Mouse (Mus musculus) regulatory T cell (primary cell): ENCODE results near the gene Dusp11.
"Not testable (repeated sequence)": the region's sequence is repeated elsewhere in the genome, so short reads cannot be mapped to it uniquely, and the experiment has no call there.

Experiments used
- in situ Hi-C: fragments of 300-600 bp; cut with MboI, MseI; formaldehyde crosslinking; loops from one replicate; pipeline ENCODE4 v1.15.1; 2025; ENCODE audit warnings: high pct_unique_total_duplicates

Dusp11 gene

DNA sequence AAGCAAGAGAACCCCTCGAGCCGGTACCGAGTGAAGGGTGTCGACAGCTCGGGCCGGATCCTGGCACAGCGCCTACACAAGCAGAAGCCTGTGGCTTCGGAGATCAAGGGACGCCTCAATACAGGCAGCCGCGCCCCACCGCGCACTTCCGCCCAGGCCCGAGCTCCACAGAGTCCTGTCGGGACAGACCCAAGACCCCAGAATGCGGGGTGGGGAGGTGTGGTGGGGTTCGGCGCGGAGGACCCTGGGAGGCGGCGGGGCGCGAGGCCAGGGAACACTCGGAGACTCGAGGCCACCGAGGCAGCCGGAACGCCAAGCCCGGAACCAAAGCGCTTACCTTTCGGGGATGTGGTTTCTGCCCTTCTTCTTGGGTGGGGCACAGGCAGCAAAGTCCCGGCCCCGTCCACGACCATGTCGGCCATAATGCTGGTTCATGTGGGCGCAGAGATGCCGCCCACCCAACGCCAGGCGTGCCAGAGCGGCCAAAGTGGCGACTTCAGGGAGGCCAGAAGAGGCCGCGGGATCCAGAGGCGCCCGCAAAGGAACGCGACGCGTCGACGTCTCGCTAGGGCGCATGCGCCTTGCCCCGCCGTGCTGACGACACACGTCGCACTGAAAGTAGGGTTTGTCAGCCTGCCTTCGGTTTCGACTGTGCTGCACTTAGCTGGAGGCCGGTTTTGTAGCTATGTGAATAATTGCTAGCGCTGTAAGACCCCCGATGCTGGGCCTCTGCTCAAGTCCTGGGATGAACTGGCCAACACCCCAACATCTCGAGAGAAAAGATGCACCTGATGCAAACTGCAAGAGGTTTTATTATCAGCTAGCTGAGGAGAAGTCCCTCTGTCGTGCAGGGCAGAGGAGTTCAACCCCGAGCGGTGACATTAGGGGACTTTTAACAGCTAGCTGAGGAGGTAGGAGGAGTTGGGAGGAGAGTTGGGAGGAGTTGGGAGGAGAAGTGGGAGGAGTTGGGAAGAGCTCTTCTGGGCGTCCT lies at the start of gene Dusp11:
Dusp11 (minus strand) TSS at position 567 of the 991 bp plus-strand sequence.
- in situ Hi-C loops: no loop called here

DNA sequence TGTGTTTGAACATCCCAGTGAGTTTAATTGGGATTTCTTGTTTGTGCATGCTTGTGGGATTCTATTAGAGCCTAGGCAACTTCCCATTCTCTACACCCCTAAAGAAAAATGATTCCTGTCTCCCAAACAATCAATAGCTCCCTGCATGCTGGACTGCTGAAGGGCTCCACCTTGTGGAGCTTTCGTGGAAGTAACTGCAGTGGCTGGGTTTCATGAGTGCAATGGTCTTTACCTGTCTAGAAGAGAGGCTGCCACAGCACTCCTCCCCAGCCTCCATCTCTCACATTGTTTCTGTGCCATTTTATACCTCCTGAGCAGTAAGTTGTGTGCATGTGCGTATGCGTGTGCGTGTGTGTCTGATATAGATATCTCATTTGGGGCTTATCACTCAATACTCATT lies 48.5 kb upstream of the Dusp11 start:
- in situ Hi-C loops: loop anchor here (5.0 kb wide), 1 partner anchor 73 kb away; no protein-coding TSS in a partner anchor

DNA sequence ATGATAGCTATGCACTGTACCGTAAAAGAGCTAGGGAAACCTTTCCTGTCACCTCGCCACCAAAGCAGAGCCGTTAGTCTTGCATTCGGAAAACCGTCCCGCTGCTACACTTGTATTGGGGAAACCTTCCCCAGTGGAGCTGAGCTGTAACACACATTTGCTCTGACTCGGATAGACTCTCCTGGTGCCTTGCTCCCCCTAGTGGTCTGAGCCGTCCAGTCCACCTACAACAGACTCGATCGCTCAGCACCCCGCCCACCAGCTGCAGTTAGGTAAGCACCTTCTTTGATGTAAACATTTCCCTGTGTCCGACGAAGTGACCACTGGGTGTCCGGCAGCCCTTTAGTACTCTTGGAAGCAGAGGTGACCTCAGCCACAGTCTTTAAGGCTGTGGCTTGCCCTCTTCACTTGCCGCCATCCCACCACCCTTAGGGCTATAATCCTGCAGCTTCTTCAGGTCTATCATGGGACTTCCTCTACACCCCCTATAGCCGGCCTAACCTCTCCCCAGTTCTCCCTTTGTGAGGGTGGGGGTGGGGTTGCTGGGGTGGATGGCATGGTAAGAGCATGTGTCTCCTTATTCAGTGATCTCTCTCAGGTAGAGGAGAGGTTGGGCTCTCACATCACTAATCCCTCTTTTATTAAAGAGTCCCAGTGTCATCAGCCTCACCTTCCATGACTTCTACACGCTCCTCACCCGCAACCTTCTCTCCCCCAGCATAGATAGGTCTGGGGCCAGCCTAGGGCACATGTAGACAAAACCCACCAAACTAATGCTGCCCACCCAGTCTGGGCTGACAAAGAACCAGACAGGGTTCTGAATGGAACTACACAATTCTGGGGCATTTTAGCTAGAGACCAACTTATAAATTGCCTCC lies 43.0 kb upstream of the Dusp11 start:
- in situ Hi-C loops: loop anchor here (5.0 kb wide), 1 partner anchor 67 kb away; no protein-coding TSS in a partner anchor

DNA sequence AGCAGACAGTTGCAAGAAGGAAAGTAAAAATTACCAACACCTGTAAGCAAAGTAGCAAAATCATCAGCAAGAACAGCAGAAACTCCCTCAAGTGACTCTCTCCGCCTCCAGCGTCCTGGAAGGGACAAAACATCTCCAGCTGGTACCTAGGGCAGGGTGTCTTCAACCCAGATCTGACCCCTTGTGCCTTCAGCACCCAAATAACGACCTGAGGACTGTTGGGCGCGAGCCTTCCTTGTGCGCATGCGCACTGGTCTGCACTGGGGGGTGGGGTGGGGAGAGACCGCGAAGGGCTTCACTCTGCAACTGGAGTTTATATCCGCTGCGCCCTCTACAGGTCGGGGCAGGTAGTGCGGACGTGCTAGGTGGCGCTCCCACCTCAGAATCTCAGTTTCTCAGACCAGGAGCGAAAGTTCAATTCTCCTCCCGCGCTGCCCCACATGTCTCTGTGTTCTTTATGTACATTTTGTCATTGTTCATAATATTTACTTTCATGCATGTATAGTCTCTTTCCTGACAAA lies 42.0 kb upstream of the Dusp11 start:
- in situ Hi-C loops: no loop called here

DNA sequence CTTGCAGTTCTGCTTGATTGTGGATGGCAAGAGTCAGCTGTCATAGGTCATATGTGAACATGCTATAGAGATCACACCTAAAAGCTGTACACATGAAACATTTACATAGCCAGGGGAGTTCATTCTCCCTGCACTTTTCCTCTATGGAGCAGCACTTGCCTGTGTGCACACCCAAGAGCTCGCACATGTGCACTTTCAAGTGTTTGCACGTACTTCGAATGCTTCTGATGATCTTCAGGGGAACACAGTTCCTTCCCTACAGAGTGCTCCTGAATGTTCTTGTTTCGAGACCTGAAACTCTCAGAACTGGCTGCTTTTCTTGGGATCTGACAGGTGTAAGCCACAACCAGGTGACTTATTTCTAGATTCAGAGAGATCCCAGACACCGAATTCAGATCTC lies 29.3 kb upstream of the Dusp11 start:
- in situ Hi-C loops: loop anchor here (10.0 kb wide), 1 partner anchor 1166 kb away; no protein-coding TSS in a partner anchor

DNA sequence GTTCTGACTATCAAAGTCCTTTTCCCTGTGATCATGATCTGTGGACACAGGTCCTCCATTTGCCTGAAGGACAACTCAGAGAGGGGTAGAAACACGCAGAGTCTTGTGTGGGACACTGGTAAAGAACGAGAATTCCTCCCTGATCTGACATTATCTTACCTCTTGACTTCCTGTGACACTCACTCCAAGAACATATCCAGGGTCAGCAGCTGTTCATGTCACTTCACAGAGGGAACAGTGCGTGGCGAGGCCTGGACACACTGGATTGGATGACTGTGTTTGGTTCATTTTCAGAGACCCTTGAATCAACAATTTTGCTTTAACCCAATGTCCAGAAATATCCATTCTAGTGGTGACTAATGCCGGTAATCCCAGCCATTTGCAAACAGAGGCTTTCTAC lies 28.1 kb upstream of the Dusp11 start:
- in situ Hi-C loops: not testable (repeated sequence)

DNA sequence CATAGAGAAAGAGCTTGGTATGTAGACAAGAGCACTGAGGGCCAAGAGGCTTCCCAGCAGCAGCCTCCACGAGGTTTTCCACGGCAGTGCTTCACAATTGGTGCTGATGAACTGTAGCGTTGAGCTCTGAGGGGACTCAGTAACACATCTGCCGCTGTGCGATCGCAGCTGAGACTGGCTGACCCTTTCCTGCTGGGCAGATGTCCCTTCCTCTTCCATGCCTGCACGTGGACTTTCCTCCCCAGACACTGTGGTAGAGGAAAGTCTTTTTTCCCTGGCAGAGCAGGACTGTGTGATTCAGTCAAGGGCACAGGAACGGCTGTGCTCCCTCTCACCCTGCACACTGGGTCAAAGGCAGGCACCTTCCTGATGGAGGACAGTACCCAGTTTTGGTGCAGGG lies 22.9 kb upstream of the Dusp11 start:
- in situ Hi-C loops: no loop called here

DNA sequence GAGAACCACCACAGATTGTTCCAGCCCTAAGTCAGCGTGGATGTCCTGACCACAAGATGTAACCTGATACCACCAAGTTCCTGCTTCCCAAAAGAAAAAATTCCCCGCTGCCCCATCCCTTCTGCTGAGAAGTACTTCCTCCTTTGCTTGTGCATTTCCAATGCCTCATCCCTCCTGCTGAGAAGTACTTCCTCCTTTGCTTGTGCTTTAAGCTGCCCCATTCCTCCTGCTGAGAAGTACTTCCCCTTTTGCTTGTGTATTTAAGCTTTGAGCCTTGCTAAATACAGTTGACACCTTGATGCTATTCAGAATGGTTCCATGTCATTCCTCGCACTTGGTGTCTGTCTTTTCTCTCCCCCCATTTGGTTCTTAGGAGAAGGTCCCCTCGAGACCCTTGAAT lies 17.3 kb upstream of the Dusp11 start:
- in situ Hi-C loops: not testable (repeated sequence)

DNA sequence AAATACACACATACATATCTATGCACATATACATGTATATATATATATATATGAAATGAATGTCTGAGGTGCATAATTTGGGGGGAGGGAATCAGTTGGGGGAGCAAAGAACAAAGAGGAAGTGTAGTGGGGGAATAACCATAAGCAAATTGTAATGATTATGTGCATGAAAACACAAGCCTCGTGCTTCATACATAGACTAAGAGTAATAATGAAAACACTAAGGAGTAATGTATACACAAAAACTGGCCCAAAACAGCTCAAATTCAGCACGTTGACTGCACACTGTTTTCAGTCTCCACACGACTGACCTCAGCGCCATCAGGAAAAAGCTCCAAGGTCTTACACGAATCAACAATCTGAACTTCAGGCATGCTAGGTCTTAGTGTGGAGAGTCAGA lies 14.8 kb upstream of the Dusp11 start:
- in situ Hi-C loops: no loop called here

DNA sequence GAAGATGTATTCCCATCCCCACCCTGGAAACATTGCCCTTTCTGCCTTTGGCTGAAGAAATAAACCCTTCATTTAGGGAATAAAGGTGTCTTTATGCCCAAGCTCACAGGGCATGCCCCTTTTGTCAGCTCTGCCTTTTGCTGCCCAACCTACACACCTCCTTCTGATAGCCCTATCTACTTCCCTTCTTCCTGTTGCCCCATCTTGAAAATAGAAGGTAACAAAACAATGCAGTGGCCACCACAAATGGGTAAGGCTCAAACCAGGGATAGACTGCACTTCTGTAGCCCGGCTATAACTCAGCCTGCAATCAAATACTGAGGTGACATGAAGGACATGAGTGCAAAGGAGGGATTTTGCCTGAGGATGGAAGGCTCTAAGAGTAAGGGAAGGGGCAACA lies 14.3 kb upstream of the Dusp11 start:
- in situ Hi-C loops: no loop called here

DNA sequence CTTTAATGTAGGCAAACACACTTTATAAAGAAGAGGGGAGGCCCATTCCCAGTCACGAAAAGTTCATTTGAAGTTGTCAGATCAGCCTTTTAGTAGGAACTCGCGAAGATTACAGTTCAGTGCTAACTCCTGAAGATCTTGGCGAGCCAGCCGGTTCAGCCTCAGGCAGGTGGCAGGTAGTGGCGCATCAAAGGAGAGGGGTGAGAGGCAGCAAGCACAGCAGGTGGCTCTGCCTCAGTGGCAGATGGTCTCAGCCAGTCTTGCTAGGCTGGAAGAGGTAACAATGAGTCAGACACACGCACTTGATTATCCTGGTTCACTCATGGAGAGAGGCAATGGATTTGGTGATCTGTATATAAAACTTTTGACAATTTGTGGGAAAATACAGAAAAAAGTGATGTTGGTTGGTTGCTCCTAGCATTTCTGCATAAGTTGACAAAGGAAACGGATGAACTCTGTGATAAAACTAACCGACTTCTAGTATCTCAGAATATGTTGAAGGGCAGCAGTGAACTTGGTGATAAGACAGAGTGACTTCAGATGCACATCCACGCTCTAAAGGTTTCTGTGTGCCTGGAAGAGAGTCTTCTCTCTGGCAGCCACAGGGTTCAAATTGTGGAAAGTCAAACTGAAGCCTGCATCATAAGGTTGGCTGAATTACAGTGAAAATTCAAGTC lies 13.6 kb upstream of the Dusp11 start:
- in situ Hi-C loops: no loop called here

DNA sequence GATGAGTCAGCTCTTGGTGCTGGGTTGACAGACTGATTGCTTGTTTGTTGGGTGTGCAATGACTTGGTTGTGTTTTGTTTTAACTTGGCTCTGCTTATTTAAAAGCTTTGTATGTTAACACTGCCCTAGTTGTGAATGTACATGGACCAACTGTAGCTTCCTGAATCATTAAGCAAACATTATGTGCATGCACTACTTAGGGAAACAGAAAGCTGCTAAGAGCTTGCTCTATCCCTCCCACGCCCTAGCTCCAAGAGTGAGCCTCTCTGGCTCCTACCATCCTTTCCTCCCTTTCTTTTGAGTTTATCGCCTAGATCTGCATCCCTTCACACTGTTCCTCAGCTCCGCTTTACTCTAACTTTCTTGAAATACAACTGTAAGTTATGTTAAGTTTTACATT lies 11.9 kb upstream of the Dusp11 start:
- in situ Hi-C loops: no loop called here

DNA sequence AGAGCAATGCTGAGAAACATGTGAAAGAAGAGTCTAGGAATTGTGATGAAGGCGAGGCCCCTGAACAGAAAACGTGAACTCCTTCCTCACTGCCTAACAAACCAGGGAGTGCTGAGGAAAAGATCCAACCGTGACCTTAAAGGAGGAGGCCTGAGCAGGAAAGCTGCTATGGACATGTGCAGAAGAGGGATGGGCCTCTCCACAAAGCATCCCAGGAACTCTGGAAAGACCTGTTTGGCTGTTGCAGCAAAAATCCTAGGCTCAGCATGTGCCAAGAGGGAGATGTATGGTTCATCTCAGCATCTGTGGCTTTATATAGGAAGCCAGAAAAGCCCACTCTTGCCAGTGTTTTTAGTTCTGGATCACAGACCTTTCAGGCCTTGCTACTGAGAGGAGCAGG lies 11.2 kb upstream of the Dusp11 start:
- in situ Hi-C loops: no loop called here

DNA sequence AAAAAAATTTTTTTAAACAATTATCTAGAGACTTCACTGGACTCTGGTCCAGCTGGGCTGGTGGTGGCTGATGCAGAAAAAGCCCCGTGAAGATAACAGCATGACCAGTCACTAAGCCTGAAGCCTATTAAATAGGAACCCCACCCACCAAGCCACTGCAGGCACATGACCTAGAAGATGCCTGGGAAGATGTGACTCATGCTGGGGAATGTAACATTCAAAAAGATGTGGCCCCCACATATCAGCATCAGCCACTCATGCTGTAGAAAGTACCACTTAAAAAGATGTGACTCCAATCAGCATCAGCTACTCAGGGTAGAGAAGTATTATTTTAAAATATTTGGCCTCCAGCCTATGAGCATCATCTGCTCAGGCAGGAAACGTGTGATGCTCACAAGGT lies 8.4 kb upstream of the Dusp11 start:
- in situ Hi-C loops: no loop called here

DNA sequence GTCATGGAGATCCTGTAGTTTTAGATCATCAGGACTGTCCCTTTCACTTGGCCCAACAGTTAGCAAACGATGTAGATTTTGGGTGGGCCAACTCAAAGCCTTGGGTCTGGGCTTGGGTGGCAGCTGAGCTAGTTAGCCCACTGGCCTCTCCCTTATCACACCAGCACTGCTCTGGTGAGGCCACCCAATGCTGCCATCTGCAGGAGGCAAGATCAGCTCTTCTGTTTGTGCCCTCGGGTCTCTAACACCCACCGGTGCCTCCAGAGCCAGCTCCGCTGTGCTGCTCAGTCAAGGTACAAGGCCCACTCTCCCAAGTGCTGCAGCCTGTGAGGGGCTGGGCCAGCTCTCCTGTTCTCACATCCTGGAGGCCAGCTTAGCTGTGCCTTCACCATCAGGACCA lies 5.2 kb upstream of the Dusp11 start:
- in situ Hi-C loops: no loop called here

DNA sequence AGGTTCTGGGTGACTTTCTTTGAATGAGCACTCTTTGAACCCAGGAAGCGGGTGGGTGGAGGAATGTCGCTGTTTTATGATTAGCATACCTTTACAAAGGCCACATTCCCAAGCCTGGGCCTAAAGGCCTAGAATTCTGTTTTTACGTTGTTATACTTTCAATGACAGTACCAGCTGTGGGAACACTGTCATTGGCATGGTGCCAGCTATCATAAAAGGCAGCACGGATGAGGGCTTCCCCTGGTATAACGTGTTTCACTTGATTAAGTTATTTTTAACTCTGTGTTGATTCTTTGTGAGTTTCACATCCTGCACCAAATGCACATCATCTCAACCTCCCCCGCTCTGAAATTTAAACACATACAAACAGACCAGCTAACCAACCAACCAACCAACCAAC lies 4.6 kb upstream of the Dusp11 start:
- in situ Hi-C loops: not testable (repeated sequence)

DNA sequence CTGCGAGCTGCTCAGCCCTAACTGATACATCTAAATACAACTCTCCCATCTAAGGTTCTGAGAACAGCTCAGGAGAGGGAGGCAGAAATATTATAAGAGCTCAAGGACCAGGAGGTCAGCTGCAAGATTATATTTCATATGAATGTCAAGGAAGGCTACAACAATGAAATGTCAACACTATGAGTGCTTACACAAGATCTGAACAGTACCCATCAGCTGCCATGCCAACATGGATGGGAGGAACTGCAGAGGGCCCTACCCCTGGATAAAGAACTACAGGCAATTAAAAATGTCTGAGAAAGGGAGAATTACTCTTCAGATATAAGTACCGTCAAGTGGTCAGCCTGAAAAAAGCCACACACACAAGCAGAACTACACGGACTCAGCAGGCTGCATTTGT lies 3.9 kb downstream of the Dusp11 start:
- in situ Hi-C loops: no loop called here

DNA sequence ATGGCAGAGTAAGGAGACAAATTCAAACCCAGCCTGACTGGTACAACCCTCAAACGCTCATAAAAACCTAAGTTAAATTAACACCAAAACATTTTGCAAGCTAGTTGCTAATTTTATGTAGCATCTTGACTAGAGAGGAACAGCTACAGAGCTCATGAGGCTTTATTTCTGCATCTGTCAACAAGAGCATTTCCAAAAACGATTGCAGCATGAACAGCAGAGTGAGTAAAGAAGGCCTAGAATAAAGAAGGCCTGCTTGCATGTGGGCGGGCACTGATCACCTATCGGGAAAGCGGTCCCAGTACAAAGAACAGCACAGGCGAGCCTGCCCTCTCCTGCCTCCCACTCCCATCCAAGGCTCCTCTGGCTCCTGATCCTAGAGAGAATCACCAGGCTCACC lies 12.9 kb downstream of the Dusp11 start:
- in situ Hi-C loops: no loop called here

DNA sequence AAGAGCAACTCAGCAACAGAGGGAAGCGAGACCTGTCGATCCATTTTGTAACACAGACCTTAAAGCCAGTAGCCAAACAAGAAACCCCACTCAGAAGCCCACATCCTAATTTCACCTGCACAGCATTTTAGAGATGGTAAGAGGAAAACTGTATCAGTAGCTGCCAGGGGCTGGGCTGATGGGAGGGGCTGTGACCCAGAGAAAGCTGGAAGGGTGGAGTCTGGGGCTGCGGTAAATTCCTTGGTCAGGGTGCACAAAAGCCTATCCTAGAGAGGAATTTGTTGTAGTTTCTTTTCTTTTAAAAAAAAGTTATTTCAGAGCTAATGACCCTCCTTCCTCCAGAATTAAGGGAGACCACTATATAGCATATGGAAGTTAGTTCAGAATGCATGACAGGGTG lies 19.0 kb downstream of the Dusp11 start:
- in situ Hi-C loops: no loop called here

DNA sequence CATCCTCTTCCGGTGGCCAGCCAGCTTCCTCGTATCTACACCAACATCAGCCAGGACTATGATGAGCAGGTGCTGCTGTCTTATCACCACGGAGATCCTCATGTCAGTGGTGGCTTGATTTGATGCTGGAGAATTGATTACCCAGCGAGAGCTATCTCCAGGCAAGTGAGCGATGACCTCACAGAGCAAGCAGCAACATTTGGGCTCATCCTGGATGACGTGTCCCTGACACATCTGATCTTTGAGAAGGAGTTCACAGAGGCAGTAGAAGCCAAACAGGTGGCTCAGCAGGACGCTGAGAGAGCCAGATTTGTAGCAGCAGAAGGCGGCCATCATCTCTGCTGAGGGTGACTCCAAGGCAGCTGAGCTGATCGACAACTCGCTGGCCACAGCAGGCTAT lies 22.8 kb downstream of the Dusp11 start:
- in situ Hi-C loops: loop anchor here (5.0 kb wide), 1 partner anchor 69 kb away; no protein-coding TSS in a partner anchor
